Mouse (Mus musculus) stomach, postnatal 0 days (tissue): Measurements from ENCODE around the gene Spcs3. TPM values are rescaled to one million over a fixed set of nuclear protein-coding genes. Genes with fewer than 3 reads are reported as not detected.
"Not testable (repeated sequence)": the region's sequence is repeated elsewhere in the genome, so short reads cannot be mapped to it uniquely, and the experiment has no call there.

ENCODE experiments used
- ATAC-seq: fragments of 200-750 bp; cut with Nextera tagmentation; 2 replicates; pipeline ENCODE4 v1.8.0; 2017; ENCODE audit not compliant: low FRiP score, low TSS enrichment
- DNase-seq: peaks from one replicate; pipeline ENCODE4 v3.0.0-alpha.2; 2016; ENCODE audit warnings: low spot score
- H3K27ac ChIP-seq: fragments of 300-500 bp; sonication (generic); replicated peaks from 2 replicates; pipeline ENCODE4 v1.5.1; 2014; ENCODE audit warnings: mild to moderate bottlenecking, control low read depth
- H3K27me3 ChIP-seq: fragments of 300-500 bp; sonication (generic); 2 replicates; pipeline ENCODE4 v1.6.1; 2014; ENCODE audit warnings: low read length; ENCODE audit not compliant: control insufficient read depth, insufficient read depth
- H3K36me3 ChIP-seq: fragments of 300-500 bp; sonication (generic); 2 replicates; pipeline ENCODE4 v1.6.1; 2014; ENCODE audit warnings: low read length, mixed read lengths; ENCODE audit not compliant: control insufficient read depth, insufficient read depth
- H3K4me1 ChIP-seq: fragments of 300-500 bp; sonication (generic); replicated peaks from 2 replicates; pipeline ENCODE4 v1.6.1; 2014; ENCODE audit warnings: antibody characterized with exemption; ENCODE audit not compliant: control insufficient read depth, insufficient read depth
- H3K4me2 ChIP-seq: fragments of 300-500 bp; sonication (generic); replicated peaks from 2 replicates; pipeline ENCODE4 v1.6.1; 2014; ENCODE audit warnings: low read depth, mild to moderate bottlenecking, control low read depth, moderate library complexity
- H3K4me3 ChIP-seq: fragments of 300-500 bp; sonication (generic); 2 replicates; pipeline ENCODE4 v1.5.1; 2014; ENCODE audit warnings: low read depth, low read length, control low read depth
- H3K9ac ChIP-seq: fragments of 300-500 bp; sonication (generic); 2 replicates; pipeline ENCODE4 v1.6.1; 2014; ENCODE audit warnings: mild to moderate bottlenecking, low read length, control low read depth, mixed read lengths
- H3K9me3 ChIP-seq: fragments of 300-500 bp; sonication (generic); 2 replicates; pipeline ENCODE4 v1.6.1; 2016; ENCODE audit warnings: low read length; ENCODE audit not compliant: control insufficient read depth
- CTCF ChIP-seq: IDR thresholded peaks from 2 replicates; pipeline ENCODE4 v1.5.1; 2016; ENCODE audit warnings: antibody characterized with exemption, low read depth, mild to moderate bottlenecking, moderate library complexity
- EP300 ChIP-seq: optimal IDR thresholded peaks from 2 replicates; pipeline ENCODE3; 2016; ENCODE audit warnings: antibody characterized with exemption
- WGBS: fragments of 180-500 bp; shearing (Covaris S2); extraction: QIAGEN DNeasy Blood & Tissue Kit; methylation state at CpG from one replicate; pipeline ENCODE4 v1.1.7; 2014; 5-methylcytosine and 5-hydroxymethylcytosine counted together
- polyA plus RNA-seq: library from polyadenylated mRNA; unstranded; fragments of >200 nt; fragmentation: Nextera tagmentation; extraction: Ambion mirVana; gene quantifications from 2 replicates; pipeline ENCODE4 v1.2.1, GENCODE M21; 2015

Gene Spcs3
- polyA plus RNA-seq, 1 experiment from 2014 or later, result 59.6 TPM

DNA sequence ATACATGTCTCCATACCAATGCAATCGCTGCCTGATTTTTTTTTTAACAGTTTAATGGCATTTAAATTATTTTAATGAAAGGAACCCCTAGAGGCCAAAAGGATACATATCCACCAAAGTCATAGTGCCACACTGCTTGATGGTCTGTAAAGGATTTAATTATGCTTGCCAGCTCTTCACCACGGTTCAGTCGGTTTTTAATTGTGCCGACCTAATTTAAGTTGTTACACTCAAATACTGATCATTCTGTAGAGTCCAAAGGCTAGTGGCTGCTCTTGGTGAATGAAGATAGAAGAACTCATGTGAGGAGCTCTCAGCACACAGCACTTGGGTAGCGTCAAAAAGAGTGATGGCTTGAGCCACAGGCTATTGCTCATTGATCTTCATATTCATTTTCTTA, 5.4 kb upstream of the Spcs3 start:
- H3K4me2 ChIP-seq, result no peak overlapping the region
- ATAC-seq, result no peak

DNA sequence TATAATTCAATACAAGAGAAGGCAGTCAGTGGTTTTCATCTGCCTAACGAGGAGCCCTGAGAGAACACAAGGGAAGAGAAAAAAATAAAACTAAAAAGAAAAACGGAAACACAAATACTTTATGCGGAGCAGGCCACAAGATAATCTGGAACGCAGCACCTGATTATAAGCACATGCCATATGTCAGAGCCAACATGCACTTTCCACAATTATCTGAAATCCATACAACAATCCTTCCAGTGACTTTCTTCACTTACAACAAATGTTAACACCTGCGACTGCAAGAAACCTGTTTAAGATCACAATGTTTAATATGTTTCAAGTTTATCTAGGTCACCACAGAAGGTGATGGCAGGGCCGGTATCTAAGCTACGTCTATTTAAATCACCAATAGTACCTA, 1.2 kb downstream of the Spcs3 start:
- ATAC-seq (no peak), DNase-seq (no peak)
- Histone ChIP-seq H3K4me2 (peak overlapping the region; percentile 61), H3K9ac (peak overlapping the region; percentile 89; the same call in 1 of the 2 replicates), H3K9me3 (no peaks in the 10 kb centered on the region), H3K27me3 (no peaks in the 10 kb centered on the region), H3K4me3 (peak overlapping the region; percentile 98), H3K27ac (no peak overlapping the region), H3K4me1 (no peaks in the 10 kb centered on the region), H3K36me3 (no peaks in the 10 kb centered on the region)
- WGBS, result 20% methylated on average over 7 of the region's 7 CpGs
- TF ChIP-seq EP300 (no peak), CTCF (no peak)

More for the DNA sequence above, 5.4 kb upstream of the Spcs3 start:
- TF ChIP-seq CTCF, result no peak
- no peak for TF ChIP-seq EP300
- no peak for DNase-seq
- no peaks in the 10 kb centered on the region for H3K27me3 ChIP-seq
- no peaks in the 10 kb centered on the region for H3K36me3 ChIP-seq
- no peaks in the 10 kb centered on the region for H3K4me1 ChIP-seq
- H3K9ac ChIP-seq, result no peak overlapping the region
- H3K27ac ChIP-seq, result no peak overlapping the region
- no peak overlapping the region for H3K4me3 ChIP-seq
- WGBS, result 93% methylated on average over 5 of the region's 5 CpGs
- no peaks in the 10 kb centered on the region for H3K9me3 ChIP-seq

- ATAC-seq, result no peak
- H3K4me1 ChIP-seq, result no peaks in the 10 kb centered on the region
- no peak overlapping the region for H3K4me3 ChIP-seq
- no peak overlapping the region for H3K4me2 ChIP-seq
- H3K9ac ChIP-seq, result no peak overlapping the region
- WGBS, result 94% methylated on average over 6 of the region's 6 CpGs
- H3K9me3 ChIP-seq, result no peaks in the 10 kb centered on the region
- no peaks in the 10 kb centered on the region for H3K36me3 ChIP-seq
- H3K27ac ChIP-seq, result no peak overlapping the region
- TF ChIP-seq CTCF (no peak), EP300 (no peak)
- DNase-seq, result no peak
- no peaks in the 10 kb centered on the region for H3K27me3 ChIP-seq
Observed at GRCm38 (mm10) chr8:54526700-54527099, 3.1 kb downstream of the Spcs3 start.

DNA sequence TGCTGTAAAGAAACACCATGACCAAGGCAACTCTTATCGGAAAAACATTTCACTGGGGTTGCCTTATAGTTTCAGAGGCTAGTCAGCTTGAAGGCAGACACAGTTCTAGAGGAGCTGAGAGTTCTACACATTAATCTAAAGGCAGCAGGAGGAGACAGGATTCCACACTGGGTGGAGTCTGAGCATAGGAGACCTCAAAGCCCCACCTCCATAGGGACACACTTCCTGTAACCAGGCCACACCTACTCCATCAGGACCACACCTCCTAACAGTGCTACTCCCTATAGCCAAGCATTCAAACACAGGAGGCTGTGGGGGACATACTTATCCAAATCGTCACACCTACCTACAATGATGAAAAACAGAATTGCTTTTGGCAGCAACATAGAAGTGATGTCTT, 4.2 kb downstream of the Spcs3 start:
- Histone ChIP-seq H3K4me3 (no peak overlapping the region), H3K4me2 (no peak overlapping the region), H3K27ac (no peak overlapping the region), H3K36me3 (peaks cover 6% of the 10 kb centered on the region; the same call in 1 of the 2 replicates), H3K4me1 (no peaks in the 10 kb centered on the region), H3K9ac (no peak overlapping the region), H3K9me3 (no peaks in the 10 kb centered on the region), H3K27me3 (no peaks in the 10 kb centered on the region)
- DNase-seq (no peak), ATAC-seq (no peak)
- WGBS, result 81% methylated on average over 2 of the region's 2 CpGs
- no peak for TF ChIP-seq EP300
- no peak for TF ChIP-seq CTCF

GRCm38 (mm10) chr8:54520516-54520915, 9.3 kb downstream of the Spcs3 start:
- Histone ChIP-seq H3K27ac (no peak overlapping the region), H3K9me3 (no peaks in the 10 kb centered on the region), H3K4me2 (no peak overlapping the region), H3K36me3 (peaks cover 6% of the 10 kb centered on the region; the same call in 1 of the 2 replicates), H3K9ac (no peak overlapping the region), H3K4me1 (no peaks in the 10 kb centered on the region), H3K27me3 (no peaks in the 10 kb centered on the region), H3K4me3 (no peak overlapping the region)
- no peak for ATAC-seq
- TF ChIP-seq EP300 (no peak), CTCF (no peak)
- no peak for DNase-seq
- 63% methylated on average over 4 of the region's 4 CpGs for WGBS

GRCm38 (mm10) chr8:54518756-54519460, 10.9 kb downstream of the Spcs3 start:
- 74% methylated on average over 10 of the region's 10 CpGs for WGBS
- Histone ChIP-seq H3K4me3 (no peak overlapping the region), H3K4me1 (no peaks in the 10 kb centered on the region), H3K4me2 (no peak overlapping the region), H3K27ac (no peak overlapping the region), H3K36me3 (peaks cover 6% of the 10 kb centered on the region; the same call in 1 of the 2 replicates), H3K27me3 (no peaks in the 10 kb centered on the region), H3K9ac (no peak overlapping the region), H3K9me3 (no peaks in the 10 kb centered on the region)
- TF ChIP-seq EP300 (no peak), CTCF (no peak)
- no peak for ATAC-seq
- no peak for DNase-seq

DNA sequence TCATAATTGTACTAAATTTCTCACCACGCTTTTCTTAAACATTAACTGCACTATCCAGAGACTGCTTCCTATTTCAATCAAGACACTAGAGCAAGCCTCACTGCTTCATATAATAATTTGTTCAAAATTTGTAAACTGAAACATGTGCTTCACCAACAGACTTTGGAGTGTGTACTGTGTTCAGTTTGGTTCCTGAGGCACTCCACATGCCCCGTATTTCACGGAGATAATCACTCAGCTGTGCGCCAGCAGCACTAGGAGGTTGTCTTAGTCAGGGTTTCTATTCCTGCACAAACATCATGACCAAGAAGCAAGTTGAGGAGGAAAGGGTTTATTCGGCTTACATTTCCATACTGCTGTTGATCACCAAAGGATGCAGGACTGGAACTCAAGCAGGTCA, 17.6 kb downstream of the Spcs3 start:
- 78% methylated on average over 4 of the region's 5 CpGs for WGBS
- H3K4me3 ChIP-seq, H3K9ac ChIP-seq, H3K27ac ChIP-seq, H3K36me3 ChIP-seq, H3K4me2 ChIP-seq, H3K9me3 ChIP-seq, ATAC-seq, H3K27me3 ChIP-seq, DNase-seq, H3K4me1 ChIP-seq: not testable (repeated sequence)
